Mouse (Mus musculus) kidney, adult 2 months (tissue): ENCODE results near the gene Abcc9. TPM values are rescaled to one million over a fixed set of nuclear protein-coding genes. Genes with fewer than 3 reads are reported as not detected.

Source experiments
- DNase-seq: peaks from one replicate; pipeline ENCODE4 v3.0.0; 2021
- H3K27ac ChIP-seq: fragments of 200-500 bp; 2 replicates; pipeline ENCODE4 v1.5.1; 2012; ENCODE audit warnings: low read depth, low read length, control low read depth, inconsistent platforms; ENCODE audit not compliant: insufficient read depth
- H3K27me3 ChIP-seq: fragments of 200-500 bp; replicated peaks from 2 replicates; pipeline ENCODE4 v1.6.1; 2012; ENCODE audit warnings: mild to moderate bottlenecking, moderate library complexity, low read length, inconsistent platforms; ENCODE audit not compliant: control insufficient read depth, insufficient read depth
- H3K36me3 ChIP-seq: fragments of 200-500 bp; 2 replicates; pipeline ENCODE4 v1.6.1; 2012; ENCODE audit warnings: mild to moderate bottlenecking, moderate library complexity, low read length, inconsistent platforms; ENCODE audit not compliant: control insufficient read depth, insufficient read depth
- H3K4me1 ChIP-seq: fragments of 200-500 bp; 2 replicates; pipeline ENCODE4 v1.6.1; 2011; ENCODE audit warnings: low read length; ENCODE audit not compliant: control insufficient read depth, insufficient read depth
- H3K4me3 ChIP-seq: fragments of 200-500 bp; 2 replicates; pipeline ENCODE4 v1.5.1; 2011; ENCODE audit warnings: mild to moderate bottlenecking, low read depth, low read length, control low read depth; ENCODE audit not compliant: insufficient read depth
- CTCF ChIP-seq: fragments of 200-500 bp; conservative IDR thresholded peaks from 2 replicates; pipeline ENCODE4 v1.5.1; 2011; ENCODE audit warnings: low read depth, mild to moderate bottlenecking, control low read depth, low read length, moderate library complexity, mixed read lengths; ENCODE audit not compliant: insufficient read depth, insufficient read length
- POLR2A ChIP-seq: fragments of 200-500 bp; IDR thresholded peaks from one replicate; pipeline ENCODE4 v1.6.1; 2011; ENCODE audit warnings: low read depth, low read length, control low read depth
- WGBS: fragments of 180-500 bp; shearing (Covaris S2); methylation state at CpG from one replicate; pipeline ENCODE4 v1.1.7; 2018; 5-methylcytosine and 5-hydroxymethylcytosine counted together
- polyA plus RNA-seq: library from polyadenylated mRNA; depleted of rRNA; stranded (reverse); fragments of >200 nt; gene quantifications from 2 replicates; pipeline ENCODE4 v1.2.3, GENCODE M21; 2012

The Abcc9 gene
- polyA plus RNA-seq, 1 experiment: 5.3 TPM

GRCm38 (mm10) chr6:142652175-142652574 lies 49.9 kb downstream of the Abcc9 start:
- no peak for DNase-seq
- Histone ChIP-seq H3K27ac (no peak overlapping the region), H3K27me3 (no peaks in the 10 kb centered on the region), H3K4me1 (no peaks in the 10 kb centered on the region), H3K4me3 (no peak overlapping the region), H3K36me3 (no peaks in the 10 kb centered on the region)
- 80% methylated on average over 1 of the region's 1 CpGs for WGBS
- no peak for TF ChIP-seq CTCF
- TF ChIP-seq POLR2A: no peak

- Histone ChIP-seq H3K4me3 (no peak overlapping the region), H3K27ac (peak overlapping the region; percentile 60), H3K27me3 (no peaks in the 10 kb centered on the region; the same call in 1 of the 2 replicates), H3K4me1 (no peaks in the 10 kb centered on the region), H3K36me3 (no peaks in the 10 kb centered on the region)
- WGBS: 51% methylated on average over 3 of the region's 3 CpGs
- TF ChIP-seq POLR2A (no peak), CTCF (no peak)
- peak; percentile 28 for DNase-seq
These were observed 52.8 kb downstream of the Abcc9 start for GRCm38 (mm10) chr6:142649331-142649730.

- H3K4me1 ChIP-seq: no peaks in the 10 kb centered on the region
- DNase-seq: no peak
- 86% methylated on average over 7 of the region's 7 CpGs for WGBS
These were observed 56.6 kb downstream of the Abcc9 start for GRCm38 (mm10) chr6:142645474-142645873.

GRCm38 (mm10) chr6:142639301-142639700 lies 62.8 kb downstream of the Abcc9 start:
- TF ChIP-seq POLR2A (no peak), CTCF (no peak)
- no peak overlapping the region for H3K27ac ChIP-seq
- no peak overlapping the region for H3K4me3 ChIP-seq
- no peaks in the 10 kb centered on the region for H3K4me1 ChIP-seq
- DNase-seq: no peak
- 84% methylated on average over 10 of the region's 10 CpGs for WGBS
- H3K36me3 ChIP-seq: no peaks in the 10 kb centered on the region
- no peaks in the 10 kb centered on the region for H3K27me3 ChIP-seq

More at GRCm38 (mm10) chr6:142645474-142645873, 56.6 kb downstream of the Abcc9 start:
- Histone ChIP-seq H3K36me3 (no peaks in the 10 kb centered on the region), H3K27ac (no peak overlapping the region), H3K4me3 (no peak overlapping the region), H3K27me3 (no peaks in the 10 kb centered on the region; the same call in 1 of the 2 replicates)
- TF ChIP-seq CTCF: no peak
- no peak for TF ChIP-seq POLR2A

- WGBS: 75% methylated on average over 4 of the region's 4 CpGs
These were observed 66.5 kb downstream of the Abcc9 start for GRCm38 (mm10) chr6:142635654-142636053.

GRCm38 (mm10) chr6:142635185-142635583 lies 66.9 kb downstream of the Abcc9 start:
- no peaks in the 10 kb centered on the region for H3K36me3 ChIP-seq
- H3K4me3 ChIP-seq: no peak overlapping the region
- no peaks in the 10 kb centered on the region for H3K4me1 ChIP-seq
- no peak for TF ChIP-seq CTCF
- TF ChIP-seq POLR2A: no peak
- no peak overlapping the region for H3K27ac ChIP-seq
- no peak for DNase-seq
- H3K27me3 ChIP-seq: no peaks in the 10 kb centered on the region

More at GRCm38 (mm10) chr6:142635654-142636053, 66.5 kb downstream of the Abcc9 start:
- Histone ChIP-seq H3K27ac (no peak overlapping the region), H3K4me1 (no peaks in the 10 kb centered on the region), H3K36me3 (no peaks in the 10 kb centered on the region), H3K27me3 (no peaks in the 10 kb centered on the region), H3K4me3 (no peak overlapping the region)
- TF ChIP-seq CTCF: no peak
- TF ChIP-seq POLR2A: no peak
- no peak for DNase-seq

GRCm38 (mm10) chr6:142634530-142635184 lies 67.5 kb downstream of the Abcc9 start:
- Histone ChIP-seq H3K27ac (no peak overlapping the region), H3K36me3 (no peaks in the 10 kb centered on the region), H3K4me3 (no peak overlapping the region), H3K4me1 (no peaks in the 10 kb centered on the region), H3K27me3 (no peaks in the 10 kb centered on the region)
- WGBS: 52% methylated on average over 10 of the region's 10 CpGs
- DNase-seq: no peak
- no peak for TF ChIP-seq CTCF
- no peak for TF ChIP-seq POLR2A

GRCm38 (mm10) chr6:142623351-142623750 lies 78.8 kb downstream of the Abcc9 start:
- WGBS: 47% methylated on average over 6 of the region's 6 CpGs
- Histone ChIP-seq H3K36me3 (no peaks in the 10 kb centered on the region), H3K27ac (no peak overlapping the region), H3K4me1 (no peaks in the 10 kb centered on the region; the same call in 1 of the 2 replicates), H3K27me3 (no peaks in the 10 kb centered on the region), H3K4me3 (no peak overlapping the region)
- peak; percentile 81 for DNase-seq
- TF ChIP-seq POLR2A (no peak), CTCF (no peak)
